Mouse (Mus musculus) lung, adult 18-20 months (tissue): ENCODE measurements around the gene Bphl.

ENCODE experiments used
- DNase-seq, 2 experiments: peaks; one replicate each; pipeline ENCODE4 v3.0.0; 2022; ENCODE audit warnings: mixed read lengths in 2 of 2

The Bphl gene

DNA sequence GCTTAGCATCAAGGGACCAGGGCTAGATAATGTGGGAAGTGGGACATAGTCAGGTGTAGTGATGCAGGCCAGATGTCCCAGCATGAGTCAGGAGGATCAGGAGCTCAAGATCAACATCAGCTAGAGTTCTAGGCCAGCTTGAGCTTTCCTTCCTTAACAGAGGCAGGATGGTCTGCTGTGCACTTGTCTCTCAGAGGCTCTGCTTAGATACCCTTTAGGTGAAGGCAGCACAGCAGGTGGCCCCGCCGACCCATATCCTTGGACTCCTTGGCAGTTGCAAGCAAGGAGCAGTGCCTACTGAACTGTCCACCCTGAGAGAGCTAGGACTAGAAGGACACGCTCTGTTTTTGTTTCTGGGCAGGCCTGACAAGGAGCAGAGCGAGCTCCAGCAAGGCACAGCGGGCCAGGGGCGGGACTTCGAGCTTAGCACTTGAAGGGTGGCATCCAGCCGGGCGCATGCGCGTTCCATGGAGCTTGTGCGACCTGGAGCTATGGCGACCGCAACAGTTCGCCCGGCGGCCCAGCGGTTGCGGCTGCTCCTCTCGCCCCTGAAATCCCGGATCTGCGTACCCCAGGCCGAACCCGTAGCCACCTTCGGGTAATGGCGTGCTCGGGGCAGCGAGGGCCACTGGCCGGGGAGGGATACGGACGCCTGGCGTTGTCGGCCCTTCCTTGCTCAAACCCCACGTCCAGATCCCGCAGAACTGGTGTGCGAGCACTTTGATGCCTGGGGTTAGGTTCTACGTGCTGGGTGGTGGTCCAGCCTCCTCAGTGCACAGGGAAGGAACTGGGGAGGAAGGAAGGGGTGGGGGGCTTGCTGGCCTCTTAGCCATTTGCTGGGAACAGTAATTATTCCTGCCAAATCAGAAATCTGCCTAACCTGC is at the start of gene Bphl:
Gene Bphl, plus strand, starts transcription at position 426 of the 884 bp plus-strand sequence.
- peak; percentile 93 to 95 for DNase-seq

- no peak for DNase-seq
These were observed 47.8 kb upstream of the Bphl start for GRCm38 (mm10) chr13:33989625-33990024.

- peak; percentile 75 to 76 for DNase-seq
These were observed 42.2 kb upstream of the Bphl start for GRCm38 (mm10) chr13:33995197-33995596.

DNA sequence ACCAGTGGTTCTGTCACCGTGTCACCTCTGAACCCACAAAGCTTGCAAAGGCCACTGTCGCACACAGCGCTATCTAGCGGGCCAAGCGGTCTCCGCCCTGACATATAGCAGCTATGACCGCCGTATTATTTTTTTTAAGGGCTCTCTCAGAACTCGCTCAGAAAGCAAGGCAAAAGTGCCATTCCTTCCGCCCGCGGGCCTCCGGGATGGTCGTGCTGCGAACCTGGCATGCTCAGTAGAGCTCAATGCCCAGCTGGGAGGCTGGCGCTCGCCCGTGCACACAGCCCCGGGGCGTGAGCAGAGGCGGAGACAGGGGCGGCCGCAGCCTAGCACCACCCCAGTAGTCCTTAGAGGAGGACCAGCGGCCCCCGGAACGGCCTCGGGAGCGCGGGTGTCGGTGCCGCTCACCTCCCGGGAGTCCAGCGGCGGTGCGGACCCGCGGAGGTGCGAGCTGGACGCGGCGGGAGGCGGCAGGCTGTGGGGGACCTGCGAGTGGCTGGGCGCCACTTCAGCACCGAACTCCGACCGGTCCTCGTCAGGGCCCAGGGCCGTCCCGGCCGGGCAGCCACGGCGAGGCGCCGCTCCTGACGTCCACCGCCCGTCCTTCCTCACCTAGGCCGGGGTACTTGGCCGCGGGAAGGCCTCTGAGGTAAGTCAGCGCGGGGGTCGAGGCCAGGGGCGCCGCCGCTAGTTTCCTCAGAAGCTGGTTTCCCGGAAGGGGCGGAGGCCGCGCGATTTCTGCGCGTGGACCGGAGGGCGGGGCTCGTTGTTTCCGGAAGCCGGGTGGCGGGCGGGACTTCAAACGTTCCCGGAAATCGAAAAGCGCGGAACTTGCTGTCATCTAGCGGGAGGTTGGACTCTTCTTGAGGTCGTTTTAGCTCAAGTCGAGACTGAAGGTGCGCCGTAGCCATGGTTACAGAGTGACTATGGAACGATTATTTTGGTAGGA is 35.1 kb upstream of the Bphl start, which contains the start of the genes Ripk1 and Serpinb6a:
Gene Ripk1, plus strand, starts transcription at position 306 of the 949 bp plus-strand sequence.
Gene Serpinb6a, minus strand, starts transcription at position 737 of the 949 bp plus-strand sequence.
- DNase-seq: peak; percentile 92 to 93

GRCm38 (mm10) chr13:34003058-34003457 is 34.3 kb upstream of the Bphl start:
- no peak for DNase-seq

- no peak for DNase-seq
These were observed 30.2 kb upstream of the Bphl start for GRCm38 (mm10) chr13:34007234-34007633.

DNA sequence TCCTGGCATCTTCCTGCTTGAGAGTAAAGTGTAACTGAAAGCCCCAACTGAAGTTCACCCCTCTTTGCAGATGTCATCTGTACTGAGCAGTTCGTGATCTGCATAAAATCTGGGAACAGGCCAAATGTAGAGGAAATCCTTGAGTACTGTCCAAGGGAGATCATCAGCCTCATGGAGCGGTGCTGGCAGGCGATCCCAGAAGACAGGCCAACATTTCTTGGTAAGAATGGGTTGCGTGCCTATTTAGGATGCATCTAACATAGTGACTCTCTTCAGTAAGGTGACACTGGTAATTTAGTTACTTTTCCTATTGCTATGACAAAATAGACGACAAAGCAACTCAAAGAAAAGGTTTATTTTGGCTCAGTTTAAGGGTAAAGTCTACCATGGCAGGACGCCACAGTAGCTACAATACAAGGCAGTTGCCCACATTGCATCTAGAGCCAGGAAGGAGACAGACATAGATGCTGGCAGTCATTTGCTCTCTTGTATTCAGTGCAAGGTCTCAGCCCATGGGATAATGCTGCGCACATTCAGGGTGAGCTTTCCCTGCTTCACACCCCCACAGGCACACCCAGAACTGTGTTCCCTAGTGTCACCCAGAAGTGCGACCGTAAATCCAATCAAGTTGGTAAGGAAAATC is 20.3 kb upstream of the Bphl start:
- DNase-seq: no peak

DNA sequence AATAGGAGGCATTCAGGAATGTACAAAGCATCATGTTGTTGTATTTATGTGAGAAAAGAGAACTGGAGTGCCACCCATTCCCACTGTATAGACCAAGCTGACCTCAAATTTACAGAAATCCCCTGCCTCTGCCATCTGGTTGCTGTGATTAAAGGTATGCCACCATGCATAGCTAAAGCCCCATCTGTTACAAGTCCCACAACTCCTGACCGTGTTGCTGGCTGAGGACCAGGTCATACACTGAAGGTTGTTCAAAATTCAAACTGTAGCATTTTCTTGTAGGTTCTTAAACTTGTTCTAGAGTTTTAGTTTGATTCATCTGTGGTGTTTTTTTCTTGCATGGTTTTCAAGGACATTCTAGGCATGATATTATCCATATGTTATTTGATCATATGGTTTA is 18.9 kb upstream of the Bphl start:
- DNase-seq: no peak

GRCm38 (mm10) chr13:34021998-34022397 is 15.4 kb upstream of the Bphl start:
- no peak for DNase-seq

- DNase-seq: no peak
These were observed 5.4 kb upstream of the Bphl start for GRCm38 (mm10) chr13:34032041-34032440.

- no peak for DNase-seq
These were observed 2.0 kb upstream of the Bphl start for GRCm38 (mm10) chr13:34035424-34035823.

GRCm38 (mm10) chr13:34036726-34037125 is 671 bp upstream of the Bphl start:
- DNase-seq: peak; percentile 20 to 48

- no peak for DNase-seq
These were observed 647 bp downstream of the Bphl start for GRCm38 (mm10) chr13:34038056-34038432.

GRCm38 (mm10) chr13:34038901-34039341 is 1.5 kb downstream of the Bphl start:
- DNase-seq: no peak

- no peak for DNase-seq
These were observed 2.7 kb downstream of the Bphl start for GRCm38 (mm10) chr13:34040091-34040490.

GRCm38 (mm10) chr13:34043716-34044393 is 6.5 kb downstream of the Bphl start:
- no peak for DNase-seq

GRCm38 (mm10) chr13:34045511-34046249 is 8.3 kb downstream of the Bphl start:
- DNase-seq: no peak

GRCm38 (mm10) chr13:34046421-34047012 is 9.1 kb downstream of the Bphl start:
- peak; percentile 76 to 83 for DNase-seq

- DNase-seq: no peak
These were observed 10.1 kb downstream of the Bphl start for GRCm38 (mm10) chr13:34047526-34047925.

GRCm38 (mm10) chr13:34050479-34050878 is 13.1 kb downstream of the Bphl start:
- DNase-seq: no peak

- DNase-seq: no peak
These were observed 14.3 kb downstream of the Bphl start for GRCm38 (mm10) chr13:34051692-34052091.
